Mouse (Mus musculus) A20 (cell line): ENCODE data around the gene Zswim8.
A peak's percentile ranks its signal among the peaks of the same experiment; 100 is the strongest.

Source experiments
- DNase-seq: peaks from one replicate; pipeline ENCODE4 v3.0.0-alpha.2; 2011; ENCODE audit warnings: low read depth, low spot score

Gene Zswim8

GRCm38 (mm10) chr14:20693589-20694101, 13.7 kb upstream of the Zswim8 start:
- no peak for DNase-seq

- DNase-seq, result no peak
These were observed 13.0 kb upstream of the Zswim8 start for GRCm38 (mm10) chr14:20694185-20694883.

GRCm38 (mm10) chr14:20694884-20695760, 12.2 kb upstream of the Zswim8 start, which contains the start of gene Fut11:
Fut11 (plus strand) TSS chr14:20694968.
- DNase-seq, result peak; percentile 92

- DNase-seq, result peak; percentile 21
These were observed 11.4 kb upstream of the Zswim8 start for GRCm38 (mm10) chr14:20695761-20696520.

- DNase-seq, result peak; percentile 72
These were observed 10.4 kb upstream of the Zswim8 start for GRCm38 (mm10) chr14:20696986-20697385.

- peak; percentile 11 for DNase-seq
These were observed 8.8 kb upstream of the Zswim8 start for GRCm38 (mm10) chr14:20698515-20698914.

- peak; percentile 27 for DNase-seq
These were observed 7.0 kb upstream of the Zswim8 start for GRCm38 (mm10) chr14:20700362-20700761.

- DNase-seq, result peak; percentile 49
These were observed 5.8 kb upstream of the Zswim8 start for GRCm38 (mm10) chr14:20701554-20701953.

- peak; percentile 42 for DNase-seq
These were observed 5.1 kb upstream of the Zswim8 start for GRCm38 (mm10) chr14:20702096-20702740.

- DNase-seq, result peak; percentile 92
These were observed 4.5 kb upstream of the Zswim8 start, which contains the start of gene Chchd1 for GRCm38 (mm10) chr14:20702741-20703381. Chchd1 (plus strand) TSS chr14:20703006.

GRCm38 (mm10) chr14:20703461-20703860, 3.9 kb upstream of the Zswim8 start:
- DNase-seq, result peak; percentile 16

- no peak for DNase-seq
These were observed 887 bp downstream of the Zswim8 start for GRCm38 (mm10) chr14:20708239-20708638.

GRCm38 (mm10) chr14:20713832-20714231, 6.5 kb downstream of the Zswim8 start:
- DNase-seq, result no peak

- DNase-seq, result no peak
These were observed 11.1 kb downstream of the Zswim8 start for GRCm38 (mm10) chr14:20718443-20718842.

- no peak for DNase-seq
These were observed 12.4 kb downstream of the Zswim8 start for GRCm38 (mm10) chr14:20719767-20720166.

GRCm38 (mm10) chr14:20721371-20721770, 14.0 kb downstream of the Zswim8 start:
- no peak for DNase-seq

- no peak for DNase-seq
These were observed 15.7 kb downstream of the Zswim8 start for GRCm38 (mm10) chr14:20723006-20723405.

GRCm38 (mm10) chr14:20724043-20724442, 16.7 kb downstream of the Zswim8 start:
- peak; percentile 43 for DNase-seq

GRCm38 (mm10) chr14:20725660-20726339, 18.4 kb downstream of the Zswim8 start:
- no peak for DNase-seq

- DNase-seq, result no peak
These were observed 22.5 kb downstream of the Zswim8 start for GRCm38 (mm10) chr14:20729871-20730270.
